Mouse (Mus musculus) brain, embryonic 14.5 days (tissue): ENCODE results near the gene Mrgprh. TPM values are rescaled to one million over a fixed set of nuclear protein-coding genes. Genes with fewer than 3 reads are reported as not detected.

Experiments used
- DNase-seq: peaks from one replicate; pipeline ENCODE4 v3.0.0-alpha.2; 2011; ENCODE audit warnings: low read depth
- CTCF ChIP-seq: fragments of 200-500 bp; IDR thresholded peaks from 2 replicates; pipeline ENCODE4 v1.5.1; 2012; ENCODE audit warnings: inconsistent platforms, mild to moderate bottlenecking, moderate library complexity, borderline replicate concordance; ENCODE audit not compliant: insufficient read depth, insufficient read length; ENCODE audit errors: extremely low read depth
- POLR2A ChIP-seq: fragments of 200-500 bp; IDR thresholded peaks from 2 replicates; pipeline ENCODE4 v1.6.1; 2012; ENCODE audit warnings: mild to moderate bottlenecking, inconsistent platforms, borderline replicate concordance; ENCODE audit not compliant: poor library complexity, insufficient read depth, insufficient read length, severe bottlenecking; ENCODE audit errors: extremely low read depth
- polyA plus RNA-seq: library from polyadenylated mRNA; depleted of rRNA; stranded (reverse); fragments of >200 nt; gene quantifications from 2 replicates; pipeline ENCODE4 v1.2.3, GENCODE M21; 2012

Gene Mrgprh
- polyA plus RNA-seq, 1 experiment = 0.05 TPM

DNA sequence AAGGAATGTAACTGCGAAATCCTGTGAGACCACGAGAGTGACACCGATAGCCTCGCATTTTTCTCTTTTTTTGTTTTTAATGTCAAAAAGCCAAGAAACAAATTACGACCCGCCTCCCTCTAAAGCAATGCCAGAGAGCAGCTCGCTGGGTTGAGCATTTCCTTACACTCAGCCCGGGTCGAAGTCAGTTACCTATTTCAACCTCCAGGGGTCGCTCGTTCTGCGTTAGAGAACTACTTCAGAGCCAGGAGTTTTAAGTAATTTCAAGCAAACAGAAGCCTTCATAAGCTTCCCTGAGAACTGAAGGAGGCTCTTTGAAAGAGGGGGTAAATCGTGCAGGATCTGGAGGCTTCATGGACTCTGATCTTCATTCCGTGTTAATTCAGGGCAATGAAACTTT lies 4.3 kb downstream of the Mrgprh start:
- TF ChIP-seq CTCF (peak; percentile 82), POLR2A (no peak)
- DNase-seq = peak; percentile 89

DNA sequence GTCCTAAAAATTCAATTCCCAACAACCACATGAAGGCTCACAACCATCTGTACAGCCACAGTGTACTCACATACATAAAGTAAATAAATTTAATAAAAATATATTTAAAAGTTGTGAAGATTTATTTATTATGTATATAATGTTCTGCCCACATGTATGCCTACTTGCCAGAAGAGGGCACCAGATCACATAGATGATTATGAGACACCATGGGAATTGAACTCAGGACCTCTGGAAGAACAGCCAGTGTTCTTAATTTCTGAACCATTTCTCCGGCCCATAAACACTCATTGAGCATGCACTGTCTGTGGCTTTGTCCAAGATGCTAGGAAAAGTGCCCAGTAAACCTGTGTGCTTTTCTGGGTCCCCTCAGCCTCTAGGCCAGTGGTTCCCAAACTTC lies 5.4 kb downstream of the Mrgprh start:
- DNase-seq = no peak
- TF ChIP-seq CTCF = no peak
- no peak for TF ChIP-seq POLR2A

DNA sequence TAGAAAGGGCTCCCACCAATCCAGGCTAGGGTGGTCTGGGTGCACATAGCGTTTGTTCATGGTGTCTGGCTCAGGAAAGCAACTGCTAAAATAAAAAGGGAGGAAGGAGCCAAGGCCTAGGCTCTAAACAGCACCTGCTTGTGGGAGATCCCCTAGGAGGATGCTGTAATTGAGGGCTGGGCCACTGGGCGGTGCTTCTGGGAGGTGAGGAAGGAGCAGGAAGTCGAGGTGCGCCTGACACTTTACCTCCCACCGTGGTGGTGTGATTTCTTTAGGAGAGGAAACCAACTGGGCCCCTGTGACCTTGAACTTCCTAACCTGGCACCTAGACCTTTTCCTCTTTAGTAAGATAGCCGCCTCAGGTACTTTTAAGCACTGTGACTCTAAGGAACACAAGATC lies 10.8 kb downstream of the Mrgprh start:
- TF ChIP-seq CTCF (no peak), POLR2A (no peak)
- DNase-seq = no peak

DNA sequence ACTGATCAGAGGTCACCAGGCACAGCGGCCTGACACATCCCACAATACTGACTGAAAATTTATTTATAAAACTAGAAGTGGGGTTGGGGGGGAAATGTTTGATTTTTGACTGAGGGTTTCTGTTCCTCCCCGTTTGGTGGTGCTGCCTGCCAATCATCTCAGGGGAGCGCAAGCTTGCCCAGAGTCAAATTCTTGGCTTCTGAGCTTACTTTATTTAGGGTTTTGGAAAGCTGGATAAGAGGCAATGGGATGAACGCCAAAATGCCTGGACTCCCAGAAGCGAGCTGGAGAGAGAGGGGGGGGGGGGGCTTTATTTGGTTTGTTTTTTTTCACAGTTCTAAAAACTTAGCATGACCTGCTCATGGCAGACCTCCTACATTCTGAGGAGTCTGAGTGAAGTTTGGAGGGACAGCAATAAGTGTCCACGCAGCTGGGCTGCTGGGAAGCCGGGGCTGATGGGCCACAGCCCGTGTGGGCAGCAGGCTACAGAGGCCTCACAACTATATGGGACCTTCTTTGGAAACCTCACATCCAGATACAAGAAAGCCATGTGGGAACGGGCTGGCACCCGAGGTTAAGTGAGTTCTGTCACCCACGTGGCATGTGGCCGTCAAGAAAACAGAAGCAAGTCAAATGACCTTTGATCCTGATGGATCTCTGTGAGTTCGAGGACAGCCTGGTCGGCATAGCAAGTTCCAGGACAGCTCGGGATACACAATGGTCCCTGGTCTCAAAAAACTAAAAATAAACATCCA lies 11.4 kb downstream of the Mrgprh start:
- TF ChIP-seq POLR2A = no peak
- TF ChIP-seq CTCF = no peak
- no peak for DNase-seq

DNA sequence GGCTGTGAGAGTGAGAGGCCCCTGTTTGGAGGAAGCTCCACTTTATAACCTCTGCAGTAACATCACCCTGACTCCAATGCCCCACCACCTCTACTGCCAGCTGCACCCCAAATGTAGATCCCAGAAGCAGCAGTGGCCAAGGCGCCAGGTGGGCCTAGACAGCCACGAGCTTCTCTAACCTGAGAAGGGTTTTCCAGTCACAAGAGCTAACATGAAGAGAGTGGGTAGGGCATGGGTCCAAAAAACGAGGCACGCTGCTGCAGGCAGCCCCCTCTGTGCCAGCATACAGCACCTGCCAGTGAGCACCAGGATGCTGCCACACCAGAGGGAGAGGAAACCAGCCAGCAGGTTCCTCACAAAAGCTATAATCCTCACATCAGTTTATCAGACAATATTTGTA lies 15.2 kb downstream of the Mrgprh start:
- peak; percentile 34 for DNase-seq
- no peak for TF ChIP-seq POLR2A
- no peak for TF ChIP-seq CTCF

DNA sequence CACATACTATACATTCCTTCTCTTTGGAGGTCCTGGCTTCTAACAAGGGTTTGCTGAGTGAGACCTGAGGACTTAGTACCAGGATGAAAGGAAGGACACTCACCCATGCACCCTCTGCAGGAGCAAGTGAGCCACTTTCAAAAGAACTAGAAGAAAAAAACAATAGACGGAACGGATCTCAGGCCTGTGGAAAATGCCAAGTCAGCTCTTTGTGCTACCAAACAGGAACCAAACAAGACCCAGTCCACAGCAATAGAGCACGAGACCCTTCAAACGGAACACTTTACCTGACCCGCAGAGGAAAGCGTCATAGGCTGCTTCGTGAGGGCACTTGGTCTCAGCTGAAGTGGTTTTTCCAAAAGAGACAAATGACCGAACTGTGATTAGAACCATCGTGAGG lies 16.2 kb downstream of the Mrgprh start:
- DNase-seq = no peak
- TF ChIP-seq CTCF = no peak
- no peak for TF ChIP-seq POLR2A

DNA sequence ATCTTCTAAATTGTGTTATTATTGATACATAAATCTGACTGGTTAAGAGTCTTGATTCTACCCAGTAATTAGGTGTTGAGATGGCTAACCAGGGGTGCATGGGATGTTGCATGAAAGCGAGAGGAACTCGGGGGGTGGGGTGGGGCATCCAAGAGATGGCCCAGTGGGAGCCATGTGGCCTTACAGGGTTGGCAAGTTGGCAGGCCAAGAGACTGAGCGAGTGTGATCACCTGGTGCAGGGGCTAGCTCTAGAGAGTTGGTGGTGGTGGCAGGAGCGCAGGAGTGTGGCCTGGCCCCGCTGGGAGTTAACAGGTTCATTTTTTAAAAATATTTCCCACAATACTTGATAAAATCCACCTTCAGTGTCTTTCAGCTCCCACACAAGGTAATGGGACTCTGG lies 21.8 kb downstream of the Mrgprh start:
- TF ChIP-seq CTCF (no peak), POLR2A (no peak)
- DNase-seq = peak; percentile 5

DNA sequence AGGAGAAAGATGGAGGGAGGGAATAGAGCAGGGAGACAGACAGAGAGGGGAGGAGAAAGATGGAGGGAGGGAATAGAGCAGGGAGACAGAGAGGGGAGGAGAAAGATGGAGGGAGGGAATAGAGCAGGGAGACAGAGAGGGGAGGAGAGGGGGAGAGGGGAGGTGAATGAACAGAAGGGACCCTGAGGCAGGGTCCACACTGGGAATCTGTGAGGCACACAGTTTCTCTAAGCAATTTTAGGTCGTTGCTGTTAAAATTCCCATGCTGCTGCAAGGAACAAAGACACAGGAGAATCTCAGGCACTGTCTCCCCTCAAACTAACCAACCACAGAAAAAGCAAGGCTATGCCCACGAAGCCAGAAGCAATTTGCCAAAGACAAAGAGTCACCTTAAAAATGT lies 22.8 kb downstream of the Mrgprh start:
- DNase-seq = peak; percentile 51

DNA sequence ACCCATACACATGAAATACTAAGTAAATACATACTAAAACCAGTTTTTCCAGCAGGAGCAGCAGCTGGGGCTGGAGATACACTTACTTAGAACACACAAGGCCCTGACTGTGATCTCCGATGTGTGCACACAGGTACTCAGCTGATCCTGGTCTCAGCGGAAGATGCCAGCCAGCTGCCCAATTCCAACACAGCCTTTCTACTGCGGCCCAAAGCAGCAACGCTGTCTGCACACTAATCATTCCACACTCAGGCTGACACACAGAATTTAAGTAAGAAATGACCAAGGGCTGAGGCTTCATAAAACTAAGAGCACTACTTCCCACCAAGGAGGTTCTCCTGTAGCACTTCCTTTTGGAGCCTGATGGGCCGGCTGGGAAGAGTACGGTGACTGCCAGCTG lies 26.5 kb downstream of the Mrgprh start:
- DNase-seq = no peak
- no peak for TF ChIP-seq CTCF
- no peak for TF ChIP-seq POLR2A

DNA sequence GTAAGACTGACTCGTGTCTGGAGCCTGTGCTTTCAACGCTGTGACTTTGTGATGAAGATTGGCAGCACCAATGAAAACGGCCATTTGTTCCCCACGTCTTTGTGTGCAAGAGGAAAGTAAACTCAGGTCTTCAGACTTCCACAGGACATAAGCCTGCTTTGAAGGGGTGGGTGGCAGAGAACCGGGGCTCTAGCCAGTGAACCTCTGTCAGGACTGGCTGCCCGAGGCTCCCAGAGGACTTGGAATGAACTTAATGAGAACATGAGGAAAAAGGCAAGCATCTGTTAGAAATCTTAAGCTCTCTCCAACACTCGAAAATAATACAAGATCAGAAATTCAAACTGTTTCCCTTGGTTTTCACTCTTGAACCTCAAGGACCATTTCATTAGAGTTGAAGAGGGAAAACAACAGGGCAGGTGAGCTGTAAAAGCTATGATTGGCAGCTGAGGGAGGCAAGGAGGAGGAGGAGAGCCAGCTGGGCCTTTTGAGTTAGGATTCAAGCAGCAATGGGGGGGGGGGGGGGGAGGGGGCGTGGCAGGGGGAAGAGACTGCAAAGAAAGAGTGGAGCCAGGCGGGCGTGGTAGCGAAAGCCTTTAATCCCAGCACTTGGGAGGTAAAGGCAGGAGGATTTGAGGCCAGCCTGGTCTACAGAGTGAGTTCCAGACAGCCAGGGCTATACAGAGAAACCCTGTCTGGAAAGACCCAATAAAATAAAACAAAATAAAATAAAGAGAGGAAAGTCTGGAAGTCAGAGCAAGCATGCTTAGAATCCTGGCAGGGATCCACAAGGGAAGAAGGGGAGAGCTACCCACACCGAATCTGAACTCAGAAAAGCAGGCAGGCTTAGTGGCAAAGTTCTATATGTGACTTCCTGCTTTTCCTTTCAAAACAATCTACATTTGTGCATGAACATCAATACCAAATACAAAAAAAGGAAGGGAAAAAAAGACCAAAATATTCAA lies 27.8 kb downstream of the Mrgprh start:
- peak; percentile 80 for DNase-seq
- TF ChIP-seq POLR2A (no peak), CTCF (no peak)

DNA sequence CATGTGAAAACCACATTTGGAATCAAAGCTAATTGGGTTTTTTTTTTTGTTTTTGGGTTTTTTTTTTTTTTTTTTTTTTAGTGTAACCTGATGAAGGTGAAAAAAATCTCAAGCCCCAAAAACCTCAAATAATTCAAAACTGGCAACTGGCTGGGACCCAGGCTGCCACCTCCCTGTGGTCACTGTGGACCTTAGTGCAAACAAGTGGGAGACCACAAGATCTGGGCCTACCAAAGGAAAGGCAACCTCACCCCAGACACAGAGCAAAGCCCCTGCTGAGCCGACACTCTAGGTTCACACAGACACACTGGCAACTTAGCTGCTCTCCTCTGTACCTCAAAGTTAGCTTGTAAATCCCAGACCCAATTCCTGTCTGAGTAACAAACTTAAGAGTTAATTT lies 28.5 kb downstream of the Mrgprh start:
- no peak for DNase-seq
- TF ChIP-seq CTCF (no peak), POLR2A (no peak)

DNA sequence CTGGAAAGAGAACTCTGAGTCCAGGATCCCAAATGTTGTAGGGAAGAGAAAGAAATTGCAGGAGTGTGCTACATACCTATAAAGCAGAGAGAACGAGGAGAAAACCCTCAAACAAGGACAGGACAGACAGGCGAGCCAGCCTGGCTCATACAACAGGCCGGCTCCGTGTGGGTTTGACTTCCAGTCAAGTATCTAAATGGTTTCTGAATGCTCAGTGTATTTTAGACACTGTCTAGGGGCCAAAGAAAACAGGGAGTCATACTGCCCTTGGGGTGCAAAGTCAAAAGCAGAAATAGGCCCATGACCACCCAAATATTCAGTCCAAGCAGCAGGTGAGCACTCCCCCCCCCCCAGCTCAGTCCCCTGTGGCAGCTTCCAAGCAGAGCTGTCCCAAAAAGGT lies 30.0 kb downstream of the Mrgprh start:
- DNase-seq = no peak
- TF ChIP-seq POLR2A (no peak), CTCF (no peak)
